Mouse (Mus musculus): ENCODE data around the gene Sorcs1. TPM values are rescaled to one million over a fixed set of nuclear protein-coding genes. Genes with fewer than 3 reads are reported as not detected.

Gene Sorcs1
- polyA plus RNA-seq, 1 experiment = not detected

DNA sequence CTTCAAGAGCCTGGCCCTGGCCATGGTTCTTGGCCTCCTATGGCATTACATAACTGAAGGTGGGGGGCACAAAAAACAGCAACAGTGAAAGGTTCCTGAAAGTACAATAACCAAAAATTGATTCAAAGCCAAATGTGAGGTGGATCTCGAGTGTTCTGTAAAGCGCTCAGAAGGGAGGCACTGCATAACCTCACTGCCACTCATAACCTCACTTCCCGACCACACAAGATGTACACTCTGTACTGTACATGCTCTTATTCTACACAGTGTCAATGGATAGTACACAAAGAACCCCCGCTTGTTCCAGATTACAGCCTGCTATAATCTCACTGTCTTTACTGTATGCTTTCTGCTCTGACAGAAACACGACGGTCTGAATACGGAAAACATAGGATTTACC lies 384.2 kb downstream of the Sorcs1 start:
- H3K4me1 ChIP-seq (ENCODE audit: control insufficient read depth) = no peaks in the 10 kb centered on the region
- TF ChIP-seq GATA1 (IDR thresholded peaks at IDR 0.05; ENCODE audit: low read length) (no peak), TAL1 (IDR thresholded peaks at IDR 0.05; ENCODE audit: low read length) (no peak)
- no peak overlapping the region for H3K4me3 ChIP-seq (replicated peaks)
- H3K27me3 ChIP-seq (ENCODE audit: control insufficient read depth) = no peaks in the 10 kb centered on the region
- H3K9me3 ChIP-seq (ENCODE audit: control insufficient read depth, low read length) = no peaks in the 10 kb centered on the region
- H3K36me3 ChIP-seq (ENCODE audit: control insufficient read depth) = no peaks in the 10 kb centered on the region

DNA sequence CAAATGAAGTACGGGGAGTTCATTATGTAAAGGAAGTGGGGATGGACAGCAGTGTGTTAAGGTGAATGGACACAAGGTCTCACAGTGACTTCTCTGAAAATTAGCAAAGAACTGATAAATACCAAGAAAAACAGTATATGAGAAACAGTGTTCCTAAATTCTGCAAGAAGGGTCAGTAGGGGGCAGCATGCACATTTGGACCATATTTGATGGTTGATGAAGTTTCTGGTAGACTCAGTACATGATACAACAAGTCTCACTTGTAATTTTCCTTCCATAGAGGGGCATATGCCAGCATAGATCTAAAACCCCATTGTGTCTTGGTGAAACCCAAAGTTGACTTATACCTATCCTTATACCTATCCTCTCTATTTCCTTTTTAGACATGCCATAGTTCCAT lies 414.0 kb downstream of the Sorcs1 start:
- H3K9me3 ChIP-seq (ENCODE audit: control insufficient read depth, low read length) = no peaks in the 10 kb centered on the region
- H3K36me3 ChIP-seq (ENCODE audit: control insufficient read depth) = no peaks in the 10 kb centered on the region
- H3K27me3 ChIP-seq (ENCODE audit: control insufficient read depth) = no peaks in the 10 kb centered on the region
- H3K4me3 ChIP-seq (replicated peaks) = no peak overlapping the region
- no peaks in the 10 kb centered on the region for H3K4me1 ChIP-seq (ENCODE audit: control insufficient read depth)
- no peak for TF ChIP-seq GATA1 (IDR thresholded peaks at IDR 0.05; ENCODE audit: low read length)
- no peak for TF ChIP-seq TAL1 (IDR thresholded peaks at IDR 0.05; ENCODE audit: low read length)

DNA sequence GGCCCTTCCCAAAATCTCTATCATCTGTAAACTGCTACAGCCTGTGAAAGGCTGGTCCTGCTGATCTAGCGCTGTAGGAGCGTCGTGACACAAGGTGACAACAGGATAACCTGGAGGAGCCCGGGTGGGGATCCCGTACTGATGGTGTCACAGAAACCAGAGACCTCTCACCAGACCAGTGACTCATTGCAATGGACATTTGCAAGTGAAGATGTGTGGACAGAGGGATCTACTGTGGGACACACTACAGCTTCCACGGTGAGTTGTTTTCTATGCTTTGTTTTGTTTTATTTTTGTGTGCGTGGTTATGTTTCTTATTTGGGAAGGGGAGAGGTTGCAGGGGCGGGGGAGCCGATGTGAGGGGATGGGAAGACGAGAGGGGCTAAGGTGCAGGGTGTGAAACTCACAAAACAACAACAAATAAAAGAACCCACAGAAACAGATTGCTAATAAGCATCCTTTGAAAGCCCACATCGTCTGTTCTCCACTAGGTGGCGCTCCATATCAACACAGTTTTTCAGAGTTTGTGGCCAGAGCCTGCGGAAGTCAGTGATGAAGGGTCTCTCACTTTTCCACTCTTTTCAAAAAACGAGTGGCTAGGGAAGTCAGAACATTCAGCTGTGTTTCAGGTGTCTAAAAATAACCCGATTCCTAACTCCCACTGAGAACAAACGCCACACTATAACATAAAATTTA lies 419.6 kb downstream of the Sorcs1 start:
- no peaks in the 10 kb centered on the region for H3K36me3 ChIP-seq (ENCODE audit: control insufficient read depth)
- H3K9me3 ChIP-seq (ENCODE audit: control insufficient read depth, low read length) = no peaks in the 10 kb centered on the region
- H3K4me1 ChIP-seq (ENCODE audit: control insufficient read depth) = no peaks in the 10 kb centered on the region
- no peak for TF ChIP-seq GATA1 (IDR thresholded peaks at IDR 0.05; ENCODE audit: low read length)
- TF ChIP-seq TAL1 (IDR thresholded peaks at IDR 0.05; ENCODE audit: low read length) = no peak
- H3K4me3 ChIP-seq (replicated peaks) = no peak overlapping the region
- H3K27me3 ChIP-seq (ENCODE audit: control insufficient read depth) = no peaks in the 10 kb centered on the region

DNA sequence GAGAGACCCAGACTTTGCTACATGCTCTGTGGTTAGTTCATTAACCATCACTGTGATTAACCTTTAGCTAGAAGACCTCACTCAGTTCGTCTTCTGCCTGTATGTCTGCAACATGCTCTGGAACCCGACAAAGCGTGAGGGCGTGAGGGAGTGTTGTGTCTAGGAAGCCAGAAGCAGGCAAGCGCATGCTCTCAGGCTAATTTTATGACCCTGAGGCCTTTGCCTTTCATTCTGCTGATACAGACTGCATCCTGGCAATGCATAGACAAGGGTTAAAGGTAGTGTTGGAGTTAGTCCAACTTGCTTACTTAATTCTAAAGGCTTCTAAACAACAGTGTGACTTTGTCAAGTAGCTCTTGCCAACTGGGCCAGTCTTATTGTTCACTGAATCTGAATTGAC lies 458.0 kb downstream of the Sorcs1 start:
- Histone ChIP-seq H3K4me3 (replicated peaks) (no peak overlapping the region), H3K4me1 (ENCODE audit: control insufficient read depth) (no peaks in the 10 kb centered on the region), H3K27me3 (ENCODE audit: control insufficient read depth) (no peaks in the 10 kb centered on the region), H3K9me3 (ENCODE audit: control insufficient read depth, low read length) (no peaks in the 10 kb centered on the region), H3K36me3 (ENCODE audit: control insufficient read depth) (no peaks in the 10 kb centered on the region)
- no peak for TF ChIP-seq GATA1 (IDR thresholded peaks at IDR 0.05; ENCODE audit: low read length)
- no peak for TF ChIP-seq TAL1 (IDR thresholded peaks at IDR 0.05; ENCODE audit: low read length)

DNA sequence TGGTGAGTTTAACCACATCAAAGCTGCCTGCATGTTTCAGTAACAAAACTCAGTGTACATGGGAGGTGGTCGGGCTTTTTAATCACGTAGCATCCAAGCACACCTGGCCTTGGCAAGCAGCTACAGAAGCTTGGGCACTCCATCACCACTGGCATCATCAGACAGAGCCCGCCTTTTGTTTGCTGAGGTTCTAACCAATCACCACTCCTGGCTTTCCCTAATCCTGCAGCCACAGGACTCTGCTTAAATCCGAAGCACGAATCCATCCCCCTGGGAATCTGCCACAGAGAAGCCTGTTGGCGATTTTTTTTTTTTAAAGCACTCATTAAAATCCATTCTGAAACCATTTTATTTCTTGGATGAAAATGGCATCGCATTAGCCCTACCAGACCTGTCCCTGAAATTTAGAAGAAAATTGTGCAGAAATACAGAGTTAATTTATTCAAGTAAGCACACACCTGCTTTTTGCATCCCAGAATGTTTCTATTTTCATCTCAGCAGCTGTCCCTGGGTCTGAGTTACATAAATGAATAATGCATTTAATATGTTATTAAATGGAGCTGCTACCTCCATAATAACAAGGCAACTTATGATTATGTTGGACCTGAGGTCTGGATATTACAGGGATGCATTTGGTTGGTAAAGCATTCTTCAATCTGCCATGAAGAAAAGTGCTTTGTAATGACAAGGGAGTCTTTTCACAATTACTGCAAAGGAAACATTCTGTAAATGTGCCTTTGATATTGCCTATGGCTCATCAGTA lies 463.8 kb downstream of the Sorcs1 start:
- Histone ChIP-seq H3K4me1 (ENCODE audit: control insufficient read depth) (no peaks in the 10 kb centered on the region), H3K36me3 (ENCODE audit: control insufficient read depth) (no peaks in the 10 kb centered on the region), H3K4me3 (replicated peaks) (no peak overlapping the region), H3K9me3 (ENCODE audit: control insufficient read depth, low read length) (no peaks in the 10 kb centered on the region), H3K27me3 (ENCODE audit: control insufficient read depth) (no peaks in the 10 kb centered on the region)
- no peak for TF ChIP-seq GATA1 (IDR thresholded peaks at IDR 0.05; ENCODE audit: low read length)
- TF ChIP-seq TAL1 (IDR thresholded peaks at IDR 0.05; ENCODE audit: low read length) = no peak

DNA sequence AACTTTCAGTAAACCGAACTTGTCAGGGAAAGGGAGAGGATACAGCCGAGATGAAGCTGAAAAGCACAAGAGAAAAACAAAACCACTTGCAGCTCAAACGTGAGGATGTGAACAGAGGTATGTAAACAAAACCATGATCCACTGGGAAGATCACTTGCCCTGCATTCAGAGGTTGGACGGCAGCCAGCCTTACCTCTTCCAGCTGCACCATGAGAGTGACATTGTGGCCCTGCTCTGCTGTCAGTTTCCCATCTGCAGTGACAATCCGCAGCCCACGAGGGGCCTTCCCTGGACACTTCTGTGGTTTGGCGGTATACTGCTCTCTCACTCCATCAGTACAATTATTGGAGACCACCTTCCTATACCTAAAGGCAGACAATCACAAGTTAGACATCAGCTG lies 468.0 kb downstream of the Sorcs1 start:
- H3K9me3 ChIP-seq (ENCODE audit: control insufficient read depth, low read length) = no peaks in the 10 kb centered on the region
- TF ChIP-seq GATA1 (IDR thresholded peaks at IDR 0.05; ENCODE audit: low read length) (no peak), TAL1 (IDR thresholded peaks at IDR 0.05; ENCODE audit: low read length) (no peak)
- no peaks in the 10 kb centered on the region for H3K4me1 ChIP-seq (ENCODE audit: control insufficient read depth)
- no peak overlapping the region for H3K4me3 ChIP-seq (replicated peaks)
- H3K36me3 ChIP-seq (ENCODE audit: control insufficient read depth) = no peaks in the 10 kb centered on the region
- H3K27me3 ChIP-seq (ENCODE audit: control insufficient read depth) = no peaks in the 10 kb centered on the region

DNA sequence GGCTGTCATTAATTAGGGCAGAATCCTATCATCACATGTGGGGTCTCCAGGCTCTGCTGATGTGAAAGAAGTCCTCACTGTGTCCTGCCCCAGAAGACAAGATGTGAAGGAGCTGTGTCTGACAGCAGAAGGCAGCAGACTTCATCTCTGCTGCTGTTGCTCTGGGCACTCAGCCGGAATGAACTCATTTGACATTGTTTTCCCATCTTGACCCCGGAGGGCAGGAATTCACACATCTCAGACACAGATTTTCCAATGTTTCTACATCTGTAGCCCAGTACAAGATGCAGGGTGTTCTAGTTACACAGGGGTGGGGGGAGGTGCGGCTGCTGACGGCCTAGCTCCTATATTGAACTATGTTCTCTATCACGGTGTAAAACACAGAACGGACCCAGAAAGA lies 474.1 kb downstream of the Sorcs1 start:
- TF ChIP-seq TAL1 (IDR thresholded peaks at IDR 0.05; ENCODE audit: low read length) = no peak
- TF ChIP-seq GATA1 (IDR thresholded peaks at IDR 0.05; ENCODE audit: low read length) = no peak
- Histone ChIP-seq H3K36me3 (ENCODE audit: control insufficient read depth) (no peaks in the 10 kb centered on the region), H3K4me3 (replicated peaks) (no peak overlapping the region), H3K27me3 (ENCODE audit: control insufficient read depth) (no peaks in the 10 kb centered on the region), H3K4me1 (ENCODE audit: control insufficient read depth) (no peaks in the 10 kb centered on the region), H3K9me3 (ENCODE audit: control insufficient read depth, low read length) (no peaks in the 10 kb centered on the region)

DNA sequence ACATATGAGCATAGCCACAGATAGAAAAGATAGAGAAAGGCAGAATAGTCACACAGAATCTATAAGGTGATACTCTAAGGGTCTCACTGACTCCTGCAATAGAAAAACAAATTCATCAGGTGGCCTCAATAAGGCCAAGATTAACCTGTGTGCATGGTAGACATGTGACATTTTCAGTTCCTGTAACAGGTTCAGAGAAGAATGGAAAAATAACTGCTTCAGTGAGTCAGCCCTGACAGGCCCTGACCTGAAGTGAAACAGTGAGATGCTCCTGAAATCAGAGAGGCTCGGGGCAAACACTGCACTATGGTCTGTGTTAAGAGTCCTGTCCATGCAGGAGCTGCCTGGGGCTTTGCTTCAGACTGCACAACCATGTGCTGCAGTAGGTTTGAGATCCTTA lies 481.9 kb downstream of the Sorcs1 start:
- Histone ChIP-seq H3K4me1 (ENCODE audit: control insufficient read depth) (no peaks in the 10 kb centered on the region), H3K27me3 (ENCODE audit: control insufficient read depth) (no peaks in the 10 kb centered on the region), H3K36me3 (ENCODE audit: control insufficient read depth) (no peaks in the 10 kb centered on the region), H3K9me3 (ENCODE audit: control insufficient read depth, low read length) (no peaks in the 10 kb centered on the region), H3K4me3 (replicated peaks) (no peak overlapping the region)
- TF ChIP-seq GATA1 (IDR thresholded peaks at IDR 0.05; ENCODE audit: low read length) (no peak), TAL1 (IDR thresholded peaks at IDR 0.05; ENCODE audit: low read length) (no peak)

DNA sequence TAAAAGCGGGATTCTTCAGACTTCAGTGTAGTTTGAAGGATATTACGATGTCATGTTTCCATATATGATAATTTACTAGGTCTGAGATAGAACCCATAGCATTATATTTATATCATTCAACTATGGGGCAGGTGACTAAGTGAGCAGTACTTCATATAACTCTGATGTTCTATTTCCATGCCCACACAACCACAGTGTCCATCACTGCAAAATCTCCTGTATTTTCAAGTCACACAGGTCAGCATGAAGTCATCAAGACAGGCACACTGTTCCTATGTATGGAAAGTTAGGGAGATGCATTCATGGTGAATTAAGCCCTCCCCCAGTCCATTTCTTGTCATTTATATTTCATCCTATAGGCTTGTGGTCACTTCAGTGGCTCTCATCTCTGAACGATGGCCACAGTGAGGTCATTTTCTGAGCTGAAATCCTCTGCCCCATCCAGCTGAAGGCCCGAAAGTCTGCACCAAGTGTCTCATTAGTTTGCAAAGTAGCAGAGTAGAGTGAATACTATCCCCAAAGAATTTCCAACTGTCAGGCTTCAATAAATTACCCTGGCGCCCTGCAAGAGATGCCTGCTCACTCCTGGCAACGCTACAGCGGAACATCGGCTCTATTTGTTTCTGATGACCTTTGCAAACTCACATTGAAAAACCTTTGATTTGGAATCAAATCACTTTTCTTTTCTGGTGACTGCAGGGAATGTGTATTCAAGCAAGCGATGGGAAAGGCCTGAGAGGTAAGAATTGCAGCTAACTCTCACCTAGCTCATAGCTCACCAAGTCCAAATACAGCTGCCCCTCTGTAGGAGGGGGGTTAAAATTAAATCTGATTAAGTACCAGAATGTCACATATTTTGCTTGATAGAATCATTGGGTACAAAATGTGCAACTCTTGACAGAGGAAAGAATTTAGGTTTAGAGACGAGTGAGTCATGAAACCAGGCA lies 492.4 kb downstream of the Sorcs1 start:
- TF ChIP-seq GATA1 (IDR thresholded peaks at IDR 0.05; ENCODE audit: low read length) (no peak), TAL1 (IDR thresholded peaks at IDR 0.05; ENCODE audit: low read length) (no peak)
- H3K27me3 ChIP-seq (ENCODE audit: control insufficient read depth) = no peaks in the 10 kb centered on the region
- no peak overlapping the region for H3K4me3 ChIP-seq (replicated peaks)
- no peaks in the 10 kb centered on the region for H3K36me3 ChIP-seq (ENCODE audit: control insufficient read depth)
- peaks cover 8% of the 10 kb centered on the region for H3K9me3 ChIP-seq (ENCODE audit: control insufficient read depth, low read length)
- no peaks in the 10 kb centered on the region for H3K4me1 ChIP-seq (ENCODE audit: control insufficient read depth)

Data from erythroblast, embryonic 14.5 days (primary cell).